Mouse (Mus musculus) thymus, postnatal 36 days (tissue): Measurements from ENCODE around the gene Rbck1.
"Not testable (repeated sequence)": the region's sequence is repeated elsewhere in the genome, so short reads cannot be mapped to it uniquely, and the experiment has no call there.

Source experiments
- DNase-seq, 2 experiments: peaks; one replicate each; pipeline ENCODE4 v3.0.0; 2022; ENCODE audit warnings: mixed read lengths in 2 of 2

The Rbck1 gene

DNA sequence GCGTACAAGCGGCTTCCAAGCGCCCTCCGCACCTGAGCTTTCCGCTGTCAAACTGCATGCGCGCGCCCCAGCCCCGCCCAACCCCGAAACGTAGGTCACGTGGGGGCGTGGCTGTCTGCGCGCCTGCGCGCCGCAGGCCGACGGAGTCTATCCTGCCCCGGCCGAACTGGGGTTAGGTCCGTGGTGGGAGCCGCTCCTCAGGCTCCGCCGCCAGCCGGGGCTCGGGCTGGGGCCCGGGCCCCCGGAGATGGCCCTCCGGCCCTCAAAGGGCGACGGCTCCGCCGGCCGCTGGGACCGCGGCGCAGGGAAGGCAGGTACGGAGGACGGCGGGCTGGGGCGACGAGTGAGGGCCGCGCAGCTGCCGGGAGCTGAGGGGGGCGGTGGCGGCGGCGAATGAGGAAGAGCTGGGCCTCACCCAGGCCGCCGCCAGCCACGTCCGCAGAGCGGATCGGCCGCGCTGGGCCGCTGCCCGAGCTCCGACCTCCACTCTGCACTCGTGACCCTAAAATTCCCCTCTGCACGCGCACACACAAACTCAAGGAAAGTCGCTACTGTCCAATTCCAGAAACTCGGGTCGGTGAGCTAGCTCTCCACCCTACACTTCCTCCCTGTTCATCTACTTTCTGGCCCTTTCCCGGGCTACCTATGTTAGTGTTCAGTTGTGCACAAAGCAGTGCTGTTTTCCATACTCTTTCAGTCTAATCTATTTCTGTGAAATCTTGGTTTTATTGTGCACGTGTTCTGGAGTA lies 38.6 kb downstream of the Rbck1 start, which contains the start of gene Tbc1d20:
Gene Tbc1d20 (plus strand): TSS at position 102 of the 749 bp plus-strand sequence.
- DNase-seq = peak; percentile 90 to 93

- DNase-seq = no peak
Measured at GRCm38 (mm10) chr2:152293179-152293726, 39.2 kb downstream of the Rbck1 start.

DNA sequence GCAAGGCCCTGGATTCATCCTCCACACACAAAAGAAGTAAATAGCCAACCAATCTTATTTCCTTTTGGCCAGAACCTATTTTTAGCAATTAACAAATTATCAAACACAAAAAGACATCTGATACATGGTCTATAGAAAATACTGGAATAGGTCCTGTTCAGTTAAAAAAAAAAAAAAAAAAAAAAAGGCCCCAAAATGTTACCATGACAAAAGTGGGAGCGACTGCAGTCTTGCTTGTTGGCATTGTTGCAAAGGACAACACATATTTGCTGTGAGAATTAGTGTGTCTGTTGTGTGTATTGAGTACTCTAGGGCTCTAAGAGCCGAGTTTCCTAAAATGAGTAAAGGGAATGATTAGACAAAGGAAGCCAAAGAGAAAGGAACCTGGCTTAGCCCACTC lies 40.0 kb downstream of the Rbck1 start:
- no peak for DNase-seq

GRCm38 (mm10) chr2:152289623-152290022 lies 42.8 kb downstream of the Rbck1 start:
- not testable (repeated sequence) for DNase-seq

DNA sequence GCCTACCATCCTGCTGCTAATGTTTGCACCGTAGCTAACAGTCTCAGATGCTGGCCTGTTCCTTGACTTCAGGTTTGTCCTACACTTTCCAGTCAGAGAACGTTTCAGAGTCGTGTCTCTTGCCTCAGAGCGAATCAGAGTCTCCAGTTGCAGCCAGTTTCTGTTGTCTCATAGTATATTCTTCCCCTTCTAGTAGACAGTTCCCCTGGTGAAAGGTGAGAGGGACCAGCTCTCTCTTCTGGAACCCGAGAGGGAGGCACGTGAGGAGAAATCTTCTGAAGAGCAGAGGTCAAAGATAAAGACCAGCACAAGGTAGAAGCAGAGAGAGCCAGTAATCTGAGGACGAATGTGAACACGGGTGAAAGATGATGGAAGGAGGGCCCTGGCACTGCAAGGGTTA lies 44.4 kb downstream of the Rbck1 start:
- no peak for DNase-seq

GRCm38 (mm10) chr2:152287560-152287959 lies 44.9 kb downstream of the Rbck1 start:
- no peak for DNase-seq

GRCm38 (mm10) chr2:152281407-152281806 lies 51.0 kb downstream of the Rbck1 start:
- no peak for DNase-seq

DNA sequence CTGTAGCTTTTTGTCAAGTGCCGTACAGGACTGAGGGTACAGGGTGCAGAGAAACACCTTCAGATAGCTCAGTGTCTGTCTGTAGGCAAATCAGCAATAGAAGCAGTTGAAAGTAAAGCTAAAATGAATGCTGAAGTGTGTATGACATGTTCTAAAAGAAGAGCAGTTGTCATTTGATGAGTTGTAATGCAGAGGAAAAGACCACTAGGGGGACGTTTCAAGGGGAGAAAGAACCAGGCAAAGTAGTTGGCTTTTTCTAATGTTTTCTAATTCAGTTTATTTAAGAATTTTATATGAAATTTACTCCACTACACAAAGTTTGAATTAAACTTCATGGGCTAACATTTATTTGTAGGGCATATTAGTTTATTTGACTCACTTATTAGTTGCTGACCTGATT lies 58.8 kb downstream of the Rbck1 start:
- no peak for DNase-seq
